Mouse (Mus musculus): ENCODE results near the gene Chn1. TPM values are rescaled to one million over a fixed set of nuclear protein-coding genes. Genes with fewer than 3 reads are reported as not detected.

Gene Chn1
- total and polyA plus RNA-seq, 3 experiments, result 5.0 to 14.1 TPM; not detected in 1

GRCm38 (mm10) chr2:73590106-73590505 is 185.0 kb downstream of the Chn1 start:
- Histone ChIP-seq H3K9me3 (replicated peaks; ENCODE audit: insufficient read depth, low read length) (no peaks in the 10 kb centered on the region), H3K9ac (ENCODE audit: control insufficient read depth, low read depth, low read length, poor library complexity, severe bottlenecking) (no peak overlapping the region), H3K36me3 (ENCODE audit: control insufficient read depth in 1 of 2, insufficient read depth in 2 of 2, low read length in 2 of 2) (peaks cover 0 to 13% of the 10 kb centered on the region in 2 experiments; a peak in 1 of 4 replicates), H3K4me3 (ENCODE audit: control insufficient read depth in 1 of 2, insufficient read depth in 1 of 2, low read depth in 2 of 2, low read length in 2 of 2) (no peak overlapping the region), H3K4me1 (ENCODE audit: control insufficient read depth in 1 of 2, insufficient read depth in 2 of 2, low read length in 2 of 2) (peaks cover 2 to 20% of the 10 kb centered on the region in 2 experiments; a peak in 3 of 4 replicates), H3K27me3 (ENCODE audit: control insufficient read depth in 1 of 2, insufficient read depth in 2 of 2, low read length in 2 of 2) (no peaks in the 10 kb centered on the region), H3K79me2 (ENCODE audit: control insufficient read depth, insufficient read depth, low read length, poor library complexity) (no peaks in the 10 kb centered on the region), H3K27ac (ENCODE audit: control insufficient read depth, low read depth, low read length) (no peak overlapping the region)
- no peak for TF ChIP-seq ZKSCAN1 (IDR thresholded peaks at IDR 0.05; ENCODE audit: low read depth, low read length)
- no peak for TF ChIP-seq GATA1 (IDR thresholded peaks at IDR 0.05; ENCODE audit: low read depth, low read length)
- TF ChIP-seq ELF1 (IDR thresholded peaks at IDR 0.05; ENCODE audit: low read depth, low read length), result no peak
- TF ChIP-seq SMC3 (IDR thresholded peaks at IDR 0.05; ENCODE audit: low read depth, low read length), result no peak
- TF ChIP-seq CHD2 (IDR thresholded peaks at IDR 0.05; ENCODE audit: low read length), result no peak
- TF ChIP-seq BHLHE40 (IDR thresholded peaks at IDR 0.05; ENCODE audit: borderline replicate concordance, low read depth, low read length), result no peak
- no peak for TF ChIP-seq TCF12 (IDR thresholded peaks at IDR 0.05; ENCODE audit: low read depth, low read length)
- TF ChIP-seq MAZ (IDR thresholded peaks at IDR 0.05; ENCODE audit: low read depth, low read length), result no peak
- no peak for TF ChIP-seq SIN3A (IDR thresholded peaks at IDR 0.05; ENCODE audit: low read length)
- no peak for TF ChIP-seq MEF2A (IDR thresholded peaks at IDR 0.05; ENCODE audit: extremely low read depth, insufficient replicate concordance, low read depth, low read length, poor library complexity, severe bottlenecking)
- no peak for TF ChIP-seq POLR2A (IDR thresholded peaks at IDR 0.05; ENCODE audit: control insufficient read depth in 1 of 2, insufficient read depth in 1 of 2, low read depth in 1 of 2, low read length in 2 of 2, poor library complexity in 1 of 2)
- no peak for TF ChIP-seq HCFC1 (IDR thresholded peaks at IDR 0.05; ENCODE audit: low read depth, low read length)
- no peak for TF ChIP-seq TAL1 (IDR thresholded peaks at IDR 0.05; ENCODE audit: low read length)
- DNase-seq (ENCODE audit: low read depth, low spot score), result no peak

DNA sequence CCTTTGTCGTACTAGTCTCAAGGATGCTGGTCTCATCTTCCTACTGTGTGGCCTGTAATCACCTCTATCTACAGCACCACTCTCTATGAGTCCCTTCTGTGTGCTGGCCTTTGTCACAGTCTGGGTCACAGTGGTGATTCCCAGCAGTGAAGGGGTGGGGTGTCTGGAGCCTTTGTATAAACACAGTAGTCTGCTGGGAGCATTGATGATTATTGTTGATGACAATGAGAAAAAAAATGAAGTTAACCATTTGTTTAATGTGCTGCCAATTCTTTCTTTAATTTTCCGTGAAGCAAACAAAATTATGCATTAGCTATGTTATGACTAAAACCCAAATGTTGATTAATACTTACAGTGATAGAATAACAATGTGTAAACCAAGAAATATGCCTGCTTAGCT is 186.2 kb downstream of the Chn1 start:
- TF ChIP-seq HCFC1 (IDR thresholded peaks at IDR 0.05; ENCODE audit: low read depth, low read length) (no peak), CHD1 (IDR thresholded peaks at IDR 0.05; ENCODE audit: low read depth, low read length) (no peak), GATA1 (IDR thresholded peaks at IDR 0.05; ENCODE audit: low read depth, low read length) (no peak), ETS1 (IDR thresholded peaks at IDR 0.05; ENCODE audit: low read depth, low read length) (no peak), USF2 (IDR thresholded peaks at IDR 0.05; ENCODE audit: borderline replicate concordance in 1 of 2, insufficient read depth in 1 of 2, low read depth in 1 of 2, low read length in 2 of 2) (no peak), MEF2A (IDR thresholded peaks at IDR 0.05; ENCODE audit: extremely low read depth, insufficient replicate concordance, low read depth, low read length, poor library complexity, severe bottlenecking) (no peak), POLR2AphosphoS5 (IDR thresholded peaks at IDR 0.05; ENCODE audit: borderline replicate concordance, low read depth, low read length) (no peak), ZNF384 (IDR thresholded peaks at IDR 0.05; ENCODE audit: low read depth, low read length) (no peak)
- Histone ChIP-seq H3K9ac (ENCODE audit: control insufficient read depth, low read depth, low read length, poor library complexity, severe bottlenecking) (no peak overlapping the region), H3K9me3 (replicated peaks; ENCODE audit: insufficient read depth, low read length) (no peaks in the 10 kb centered on the region), H3K27ac (ENCODE audit: control insufficient read depth, low read depth, low read length) (no peak overlapping the region), H3K4me3 (ENCODE audit: control insufficient read depth in 1 of 2, insufficient read depth in 1 of 2, low read depth in 2 of 2, low read length in 2 of 2) (no peak overlapping the region), H3K4me1 (ENCODE audit: control insufficient read depth in 1 of 2, insufficient read depth in 2 of 2, low read length in 2 of 2) (peaks cover 0 to 12% of the 10 kb centered on the region in 2 experiments; a peak in 2 of 4 replicates), H3K79me2 (ENCODE audit: control insufficient read depth, insufficient read depth, low read length, poor library complexity) (no peaks in the 10 kb centered on the region), H3K36me3 (ENCODE audit: control insufficient read depth in 1 of 2, insufficient read depth in 2 of 2, low read length in 2 of 2) (peaks cover 0 to 6% of the 10 kb centered on the region in 2 experiments; a peak in 2 of 4 replicates), H3K27me3 (ENCODE audit: control insufficient read depth in 1 of 2, insufficient read depth in 2 of 2, low read length in 2 of 2) (no peaks in the 10 kb centered on the region)
- DNase-seq (ENCODE audit: low read depth, low spot score), result no peak

All from MEL (cell line).